ENCODE assay signal across 16 mouse cellular contexts in the genomic region with DNA sequence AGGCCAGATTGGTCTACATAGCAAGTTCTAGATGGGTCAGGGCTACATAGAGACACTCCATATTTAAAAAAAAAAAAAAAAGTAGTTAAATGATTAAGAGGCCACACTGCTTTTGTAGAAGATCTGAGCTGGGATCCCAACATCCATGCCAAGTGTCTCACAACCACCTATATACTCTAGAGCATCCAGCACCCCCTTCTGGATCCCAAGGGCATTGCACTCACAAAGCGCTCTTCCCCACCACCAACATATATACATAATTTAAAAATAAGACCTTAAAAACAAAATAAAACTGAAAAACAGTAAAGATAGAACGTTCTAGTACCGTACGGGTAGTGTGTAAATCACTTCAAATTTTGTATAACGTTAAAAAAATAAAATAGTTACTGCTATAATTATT. TPM values are rescaled to one million over a fixed set of nuclear protein-coding genes. Genes with fewer than 3 reads are reported as not detected.
DNase-seq lines count a peak whose midpoint lies in the region; ATAC-seq and TF ChIP-seq lines count a peak whose summit lies in the region.
"Had no signal": no experiment of that assay in that cellular context is flagged by ENCODE, and none has a peak within 500 bp of the region (broad histone marks: within the 10 kb centered on the region; RNA-seq: fewer than 3 reads in every experiment).

No protein-coding gene starts in this region.

- in situ Hi-C loops in Patski (cut with MboI; ENCODE audit: low pct_unique_long_range_greater_than_20kb): loop anchor here (25.0 kb wide), 1 partner anchor 556 kb away; no protein-coding TSS in a partner anchor

- H3K27me3 ChIP-seq in intestine, postnatal 0 days (replicated peaks; ENCODE audit: control insufficient read depth, insufficient read depth, low read length): no peaks in the 10 kb centered on the region
- no peaks in the 10 kb centered on the region for H3K27me3 ChIP-seq in intestine, embryonic 16.5 days (replicated peaks; ENCODE audit: control insufficient read depth, insufficient read depth, low read length)
- no peaks in the 10 kb centered on the region for H3K27me3 ChIP-seq in testis, adult 2 months (ENCODE audit: control insufficient read depth, insufficient read depth, low read length)
- peaks cover 32% of the 10 kb centered on the region for H3K27me3 ChIP-seq in Patski
- H3K27me3 ChIP-seq: embryonic facial prominence, embryonic 12.5 days; limb, embryonic 13.5 days; neural tube, embryonic 13.5 days had no signal

- peak; percentile 43 for TF ChIP-seq CTCF in intestine, postnatal 0 days (IDR thresholded peaks at IDR 0.05; ENCODE audit: low read depth)
- peak; percentile 16; the same call in 1 of the 2 replicates for TF ChIP-seq CTCF in testis, adult 2 months (IDR thresholded peaks at IDR 0.05; ENCODE audit: control insufficient read depth, insufficient read depth, insufficient replicate concordance, low read depth, low read length)
- peak; percentile 54 for TF ChIP-seq CTCF in Patski (IDR thresholded peaks at IDR 0.05)

- 91% methylated on average over 5 of the region's 5 CpGs for WGBS in intestine, postnatal 0 days
- WGBS in intestine, embryonic 16.5 days: 93% methylated on average over 5 of the region's 5 CpGs

- no peak overlapping the region for H3K27ac ChIP-seq in intestine, postnatal 0 days (ENCODE audit: low read depth, low read length)
- no peak overlapping the region for H3K27ac ChIP-seq in intestine, embryonic 16.5 days (ENCODE audit: low read length)
- no peak overlapping the region for H3K27ac ChIP-seq in testis, adult 2 months (ENCODE audit: control insufficient read depth, insufficient read depth, low read depth, low read length)
- H3K27ac ChIP-seq: embryonic facial prominence, embryonic 12.5 days; limb, embryonic 13.5 days; neural tube, embryonic 13.5 days had no signal

- no peak for DNase-seq in testis, postnatal 10 days (ENCODE audit: low spot score)
- DNase-seq in Patski (ENCODE audit: low read depth, low spot score): no peak
- DNase-seq in kidney, postnatal 25 days: no peak
- no peak for DNase-seq in neural tube, embryonic 10.5 days (ENCODE audit: extremely low spot score, low spot score)
- DNase-seq: adrenal gland, postnatal 25 days; heart, postnatal 36 days; lung, postnatal 4 days had no signal

- no peaks in the 10 kb centered on the region for H3K4me1 ChIP-seq in intestine, postnatal 0 days (replicated peaks; ENCODE audit: control insufficient read depth, insufficient read depth, low read length)
- H3K4me1 ChIP-seq in intestine, embryonic 16.5 days (ENCODE audit: control insufficient read depth, insufficient read depth, low read length): no peaks in the 10 kb centered on the region
- no peaks in the 10 kb centered on the region for H3K4me1 ChIP-seq in testis, adult 2 months (ENCODE audit: control insufficient read depth, insufficient read depth, low read length)
- H3K4me1 ChIP-seq: embryonic facial prominence, embryonic 12.5 days; limb, embryonic 13.5 days; neural tube, embryonic 13.5 days had no signal

- H3K9me3 ChIP-seq in intestine, postnatal 0 days (ENCODE audit: control insufficient read depth): no peaks in the 10 kb centered on the region
- no peaks in the 10 kb centered on the region for H3K9me3 ChIP-seq in intestine, embryonic 16.5 days (ENCODE audit: control insufficient read depth, low read length)
- H3K9me3 ChIP-seq: embryonic facial prominence, embryonic 12.5 days; limb, embryonic 13.5 days; neural tube, embryonic 13.5 days had no signal

- H3K4me2 ChIP-seq in intestine, postnatal 0 days (replicated peaks; ENCODE audit: low read depth): no peak overlapping the region
- H3K4me2 ChIP-seq in intestine, embryonic 16.5 days (ENCODE audit: low read depth, low read length): no peak overlapping the region
- H3K4me2 ChIP-seq: embryonic facial prominence, embryonic 12.5 days; limb, embryonic 13.5 days; neural tube, embryonic 13.5 days had no signal

- ATAC-seq in intestine, postnatal 0 days: no peak
- ATAC-seq in intestine, embryonic 16.5 days: no peak
- ATAC-seq in Patski: no peak
- peak; percentile 65; the same call in 1 of the 2 replicates for ATAC-seq in megakaryocyte progenitor cell, adult 5-6 weeks (replicated peaks; ENCODE audit: poor library complexity)
- ATAC-seq: inflammation-experienced regulatory T-cells, adult 6 months; midbrain, embryonic 16.5 days had no signal

- H3K4me3 ChIP-seq in intestine, postnatal 0 days (ENCODE audit: low read depth, low read length): no peak overlapping the region
- no peak overlapping the region for H3K4me3 ChIP-seq in intestine, embryonic 16.5 days (ENCODE audit: low read length)
- H3K4me3 ChIP-seq in testis, adult 2 months (ENCODE audit: control insufficient read depth, low read depth, low read length): no peak overlapping the region
- H3K4me3 ChIP-seq: embryonic facial prominence, embryonic 12.5 days; limb, embryonic 13.5 days; neural tube, embryonic 13.5 days had no signal

- CTCF ChIA-PET in Patski (lab: Charles Lee): interaction anchor here (1.1 kb wide), 1 partner anchor 12 kb away, joined by 5 read pairs; no protein-coding TSS in a partner anchor

- H3K36me3 ChIP-seq in intestine, postnatal 0 days (ENCODE audit: control insufficient read depth, insufficient read depth): no peaks in the 10 kb centered on the region
- no peaks in the 10 kb centered on the region for H3K36me3 ChIP-seq in intestine, embryonic 16.5 days (ENCODE audit: control insufficient read depth, insufficient read depth, low read length)
- no peaks in the 10 kb centered on the region for H3K36me3 ChIP-seq in testis, adult 2 months (ENCODE audit: control insufficient read depth, insufficient read depth, low read length)
- H3K36me3 ChIP-seq: embryonic facial prominence, embryonic 12.5 days; limb, embryonic 13.5 days; neural tube, embryonic 13.5 days had no signal

- POLR2A ChIA-PET in Patski (lab: Charles Lee): no interaction called here

- no peak overlapping the region for H3K9ac ChIP-seq in intestine, postnatal 0 days (ENCODE audit: low read depth, low read length)
- H3K9ac ChIP-seq in intestine, embryonic 16.5 days (ENCODE audit: low read depth, low read length): no peak overlapping the region
- H3K9ac ChIP-seq: embryonic facial prominence, embryonic 12.5 days; limb, embryonic 13.5 days; neural tube, embryonic 13.5 days had no signal

- TF ChIP-seq POLR2A in testis, adult 2 months (IDR thresholded peaks at IDR 0.05; ENCODE audit: control insufficient read depth, low read depth, low read length): no peak

RNA-seq across cellular contexts. Expression of a gene that starts 15.6 kb away (rescaled TPM):
- polyA plus RNA-seq in intestine, postnatal 0 days (2015; fragmentation: Nextera tagmentation; extraction: Ambion mirVana): 30.9 and 32.8 TPM in 2 replicates
- polyA plus RNA-seq in intestine, embryonic 16.5 days (2015; fragmentation: Nextera tagmentation; extraction: Ambion mirVana): 48.9 and 50.7 TPM in 2 replicates
- 114 and 122 TPM in 2 replicates for polyA plus RNA-seq in testis, adult 2 months (2012; rRNA removed)
- polyA plus RNA-seq in Patski (2021): 76.2 TPM
- total RNA-seq in megakaryocyte progenitor cell, adult 5-6 weeks (2015): 50.4 and 53.4 TPM in 2 replicates
- total RNA-seq in megakaryocyte progenitor cell, adult 5-6 weeks (2017): 81.8 and 105 TPM in 2 replicates

RNA-seq across cellular contexts. Expression of a gene that starts 57.5 kb away (rescaled TPM):
- 11.8 and 14.0 TPM in 2 replicates for polyA plus RNA-seq in intestine, postnatal 0 days (2015; fragmentation: Nextera tagmentation; extraction: Ambion mirVana)
- polyA plus RNA-seq in intestine, embryonic 16.5 days (2015; fragmentation: Nextera tagmentation; extraction: Ambion mirVana): 26.9 and 29.1 TPM in 2 replicates
- polyA plus RNA-seq in testis, adult 2 months (2012; rRNA removed): 178 and 229 TPM in 2 replicates
- polyA plus RNA-seq in Patski (2021): 74.9 TPM
- total RNA-seq in megakaryocyte progenitor cell, adult 5-6 weeks (2015): 18.5 and 20.0 TPM in 2 replicates
- total RNA-seq in megakaryocyte progenitor cell, adult 5-6 weeks (2017): 11.0 and 14.9 TPM in 2 replicates
